Mouse (Mus musculus): ENCODE measurements at regions not wholly inside any gene's neighbourhood (a gene's known extent, or its start where the extent isn't known, plus 50 kb on each side); places are given as distances from the start of the nearest gene placed in this dataset.

- Histone ChIP-seq H3K36me3 (ENCODE audit: control insufficient read depth, insufficient read depth, low read length) (no peaks in the 10 kb centered on the region), H3K4me2 (replicated peaks; ENCODE audit: low read depth, low read length) (no peak overlapping the region), H3K4me1 (ENCODE audit: control insufficient read depth, insufficient read depth, low read length) (no peaks in the 10 kb centered on the region), H3K9me3 (ENCODE audit: control insufficient read depth, low read depth, low read length) (no peaks in the 10 kb centered on the region), H3K9ac (replicated peaks; ENCODE audit: low read depth, low read length) (no peak overlapping the region), H3K27me3 (ENCODE audit: control insufficient read depth, insufficient read depth, low read length) (no peaks in the 10 kb centered on the region), H3K4me3 (ENCODE audit: low read depth, low read length) (no peak overlapping the region), H3K27ac (ENCODE audit: low read length) (no peak overlapping the region)
- 60% methylated on average over 1 of the region's 1 CpGs for WGBS
- no peak for ATAC-seq (ENCODE audit: insufficient number of reproducible peaks, insufficient read depth, low FRiP score, low read depth)
Observed at GRCm38 (mm10) chr13:16744237-16744636, 732.6 kb downstream of the Inhba start.

DNA sequence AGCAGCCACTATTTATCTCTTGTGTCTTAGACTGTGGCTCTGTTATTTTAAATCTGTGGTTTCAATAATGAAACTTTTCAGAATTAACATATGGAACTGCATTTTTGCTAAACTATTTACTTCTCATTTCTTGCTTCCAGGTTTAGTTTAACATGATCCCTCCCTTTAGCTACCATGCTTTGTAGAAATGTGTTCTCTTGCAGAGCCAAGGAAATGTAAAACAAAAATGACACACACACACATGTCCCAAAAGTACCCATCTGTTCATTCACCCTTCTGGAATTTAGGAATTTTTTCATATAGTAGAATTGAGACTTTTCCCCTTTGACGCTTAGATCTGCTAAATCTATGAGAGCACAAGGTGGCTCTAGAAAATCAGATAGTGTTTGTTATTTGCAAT is 734.0 kb downstream of the Inhba start:
- ATAC-seq (ENCODE audit: insufficient number of reproducible peaks, insufficient read depth, low FRiP score, low read depth): no peak
- no peaks in the 10 kb centered on the region for H3K4me1 ChIP-seq (ENCODE audit: control insufficient read depth, insufficient read depth, low read length)
- H3K4me2 ChIP-seq (replicated peaks; ENCODE audit: low read depth, low read length): no peak overlapping the region
- H3K4me3 ChIP-seq (ENCODE audit: low read depth, low read length): no peak overlapping the region
- no peaks in the 10 kb centered on the region for H3K27me3 ChIP-seq (ENCODE audit: control insufficient read depth, insufficient read depth, low read length)
- WGBS: 83% methylated on average over 1 of the region's 1 CpGs
- no peak overlapping the region for H3K9ac ChIP-seq (replicated peaks; ENCODE audit: low read depth, low read length)
- no peak overlapping the region for H3K27ac ChIP-seq (ENCODE audit: low read length)
- no peaks in the 10 kb centered on the region for H3K36me3 ChIP-seq (ENCODE audit: control insufficient read depth, insufficient read depth, low read length)
- no peaks in the 10 kb centered on the region for H3K9me3 ChIP-seq (ENCODE audit: control insufficient read depth, low read depth, low read length)

GRCm38 (mm10) chr13:16746451-16746850 is 734.8 kb downstream of the Inhba start:
- H3K4me3 ChIP-seq (ENCODE audit: low read depth, low read length): no peak overlapping the region
- WGBS: 76% methylated on average over 1 of the region's 1 CpGs
- no peak overlapping the region for H3K4me2 ChIP-seq (replicated peaks; ENCODE audit: low read depth, low read length)
- no peak for ATAC-seq (ENCODE audit: insufficient number of reproducible peaks, insufficient read depth, low FRiP score, low read depth)
- no peak overlapping the region for H3K9ac ChIP-seq (replicated peaks; ENCODE audit: low read depth, low read length)
- no peaks in the 10 kb centered on the region for H3K4me1 ChIP-seq (ENCODE audit: control insufficient read depth, insufficient read depth, low read length)
- H3K27me3 ChIP-seq (ENCODE audit: control insufficient read depth, insufficient read depth, low read length): no peaks in the 10 kb centered on the region
- no peaks in the 10 kb centered on the region for H3K9me3 ChIP-seq (ENCODE audit: control insufficient read depth, low read depth, low read length)
- H3K36me3 ChIP-seq (ENCODE audit: control insufficient read depth, insufficient read depth, low read length): no peaks in the 10 kb centered on the region
- H3K27ac ChIP-seq (ENCODE audit: low read length): no peak overlapping the region

GRCm38 (mm10) chr13:16756264-16756663 is 744.6 kb downstream of the Inhba start:
- Histone ChIP-seq H3K27me3 (ENCODE audit: control insufficient read depth, insufficient read depth, low read length) (no peaks in the 10 kb centered on the region), H3K27ac (ENCODE audit: low read length) (no peak overlapping the region), H3K4me2 (replicated peaks; ENCODE audit: low read depth, low read length) (no peak overlapping the region), H3K9ac (replicated peaks; ENCODE audit: low read depth, low read length) (no peak overlapping the region), H3K36me3 (ENCODE audit: control insufficient read depth, insufficient read depth, low read length) (no peaks in the 10 kb centered on the region), H3K9me3 (ENCODE audit: control insufficient read depth, low read depth, low read length) (no peaks in the 10 kb centered on the region), H3K4me1 (ENCODE audit: control insufficient read depth, insufficient read depth, low read length) (no peaks in the 10 kb centered on the region), H3K4me3 (ENCODE audit: low read depth, low read length) (no peak overlapping the region)
- ATAC-seq (ENCODE audit: insufficient number of reproducible peaks, insufficient read depth, low FRiP score, low read depth): no peak
- WGBS: 56% methylated on average over 3 of the region's 3 CpGs

DNA sequence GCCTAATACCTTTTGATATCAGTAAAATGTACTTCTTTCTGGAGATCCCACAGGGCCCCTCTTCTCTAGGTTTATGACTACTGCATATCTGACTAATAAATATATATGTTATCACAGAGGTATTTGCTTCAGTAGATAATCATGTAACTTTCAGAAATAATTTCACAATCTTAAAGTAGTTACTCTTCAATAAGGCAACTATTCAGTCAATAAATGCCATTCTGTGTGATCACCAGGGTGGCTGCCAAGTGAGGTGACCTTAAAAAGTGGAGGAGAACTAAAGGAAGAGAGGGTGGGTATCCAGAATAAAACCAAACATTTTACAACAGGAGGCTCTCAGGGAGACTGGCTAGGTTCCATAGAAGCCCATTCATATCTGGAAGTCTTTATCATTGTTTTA is 748.4 kb downstream of the Inhba start:
- Histone ChIP-seq H3K27ac (ENCODE audit: low read length) (no peak overlapping the region), H3K4me2 (replicated peaks; ENCODE audit: low read depth, low read length) (no peak overlapping the region), H3K36me3 (ENCODE audit: control insufficient read depth, insufficient read depth, low read length) (no peaks in the 10 kb centered on the region), H3K4me1 (ENCODE audit: control insufficient read depth, insufficient read depth, low read length) (no peaks in the 10 kb centered on the region), H3K9me3 (ENCODE audit: control insufficient read depth, low read depth, low read length) (no peaks in the 10 kb centered on the region), H3K9ac (replicated peaks; ENCODE audit: low read depth, low read length) (no peak overlapping the region), H3K27me3 (ENCODE audit: control insufficient read depth, insufficient read depth, low read length) (no peaks in the 10 kb centered on the region), H3K4me3 (ENCODE audit: low read depth, low read length) (no peak overlapping the region)
- no peak for ATAC-seq (ENCODE audit: insufficient number of reproducible peaks, insufficient read depth, low FRiP score, low read depth)

GRCm38 (mm10) chr13:16761415-16761814 is 749.8 kb downstream of the Inhba start:
- Histone ChIP-seq H3K9ac (replicated peaks; ENCODE audit: low read depth, low read length) (no peak overlapping the region), H3K4me3 (ENCODE audit: low read depth, low read length) (no peak overlapping the region), H3K9me3 (ENCODE audit: control insufficient read depth, low read depth, low read length) (no peaks in the 10 kb centered on the region), H3K27ac (ENCODE audit: low read length) (no peak overlapping the region), H3K27me3 (ENCODE audit: control insufficient read depth, insufficient read depth, low read length) (no peaks in the 10 kb centered on the region), H3K4me2 (replicated peaks; ENCODE audit: low read depth, low read length) (no peak overlapping the region), H3K4me1 (ENCODE audit: control insufficient read depth, insufficient read depth, low read length) (no peaks in the 10 kb centered on the region), H3K36me3 (ENCODE audit: control insufficient read depth, insufficient read depth, low read length) (no peaks in the 10 kb centered on the region)
- ATAC-seq (ENCODE audit: insufficient number of reproducible peaks, insufficient read depth, low FRiP score, low read depth): peak; percentile 53; the same call in 1 of the 2 replicates
- 56% methylated on average over 4 of the region's 4 CpGs for WGBS

- no peaks in the 10 kb centered on the region for H3K36me3 ChIP-seq (ENCODE audit: control insufficient read depth, insufficient read depth, low read length)
- H3K27ac ChIP-seq (ENCODE audit: low read length): no peak overlapping the region
- H3K27me3 ChIP-seq (ENCODE audit: control insufficient read depth, insufficient read depth, low read length): no peaks in the 10 kb centered on the region
- no peak overlapping the region for H3K9ac ChIP-seq (replicated peaks; ENCODE audit: low read depth, low read length)
- H3K9me3 ChIP-seq (ENCODE audit: control insufficient read depth, low read depth, low read length): no peaks in the 10 kb centered on the region
- no peak overlapping the region for H3K4me2 ChIP-seq (replicated peaks; ENCODE audit: low read depth, low read length)
- no peak for ATAC-seq (ENCODE audit: insufficient number of reproducible peaks, insufficient read depth, low FRiP score, low read depth)
- no peaks in the 10 kb centered on the region for H3K4me1 ChIP-seq (ENCODE audit: control insufficient read depth, insufficient read depth, low read length)
- 87% methylated on average over 8 of the region's 8 CpGs for WGBS
- H3K4me3 ChIP-seq (ENCODE audit: low read depth, low read length): no peak overlapping the region
Observed at GRCm38 (mm10) chr13:16762326-16762725, 750.7 kb downstream of the Inhba start.

- H3K4me2 ChIP-seq (replicated peaks; ENCODE audit: low read depth, low read length): no peak overlapping the region
- no peaks in the 10 kb centered on the region for H3K9me3 ChIP-seq (ENCODE audit: control insufficient read depth, low read depth, low read length)
- no peak overlapping the region for H3K4me3 ChIP-seq (ENCODE audit: low read depth, low read length)
- H3K27ac ChIP-seq (ENCODE audit: low read length): no peak overlapping the region
- no peaks in the 10 kb centered on the region for H3K27me3 ChIP-seq (ENCODE audit: control insufficient read depth, insufficient read depth, low read length)
- ATAC-seq (ENCODE audit: insufficient number of reproducible peaks, insufficient read depth, low FRiP score, low read depth): no peak
- WGBS: 90% methylated on average over 8 of the region's 8 CpGs
- H3K9ac ChIP-seq (replicated peaks; ENCODE audit: low read depth, low read length): no peak overlapping the region
- no peaks in the 10 kb centered on the region for H3K36me3 ChIP-seq (ENCODE audit: control insufficient read depth, insufficient read depth, low read length)
- no peaks in the 10 kb centered on the region for H3K4me1 ChIP-seq (ENCODE audit: control insufficient read depth, insufficient read depth, low read length)
Observed at GRCm38 (mm10) chr13:16762727-16763512, 751.3 kb downstream of the Inhba start.

GRCm38 (mm10) chr13:16763746-16764145 is 752.1 kb downstream of the Inhba start:
- H3K4me1 ChIP-seq (ENCODE audit: control insufficient read depth, insufficient read depth, low read length): no peaks in the 10 kb centered on the region
- no peak for ATAC-seq (ENCODE audit: insufficient number of reproducible peaks, insufficient read depth, low FRiP score, low read depth)
- H3K36me3 ChIP-seq (ENCODE audit: control insufficient read depth, insufficient read depth, low read length): no peaks in the 10 kb centered on the region
- 9% methylated on average over 2 of the region's 2 CpGs for WGBS
- no peak overlapping the region for H3K9ac ChIP-seq (replicated peaks; ENCODE audit: low read depth, low read length)
- H3K4me2 ChIP-seq (replicated peaks; ENCODE audit: low read depth, low read length): no peak overlapping the region
- no peaks in the 10 kb centered on the region for H3K27me3 ChIP-seq (ENCODE audit: control insufficient read depth, insufficient read depth, low read length)
- no peaks in the 10 kb centered on the region for H3K9me3 ChIP-seq (ENCODE audit: control insufficient read depth, low read depth, low read length)
- H3K27ac ChIP-seq (ENCODE audit: low read length): no peak overlapping the region
- no peak overlapping the region for H3K4me3 ChIP-seq (ENCODE audit: low read depth, low read length)
